Mouse (Mus musculus) embryonic fibroblast, embryonic 13.5 days (primary cell): ENCODE data around the gene 1700092M07Rik. TPM values are rescaled to one million over a fixed set of nuclear protein-coding genes. Genes with fewer than 3 reads are reported as not detected.
A peak's percentile ranks its signal among the peaks of the same experiment; 100 is the strongest.

Experiments used
- H3K27ac ChIP-seq: 2 replicates; pipeline ENCODE4 v1.5.1; 2012; ENCODE audit warnings: low read length, control low read depth, inconsistent platforms; ENCODE audit not compliant: insufficient read depth
- H3K4me1 ChIP-seq: 2 replicates; pipeline ENCODE4 v1.6.1; 2011; ENCODE audit warnings: low read length; ENCODE audit not compliant: control insufficient read depth, insufficient read depth
- H3K4me3 ChIP-seq: 2 replicates; pipeline ENCODE4 v1.5.1; 2011; ENCODE audit warnings: mild to moderate bottlenecking, control low read depth, low read length; ENCODE audit not compliant: insufficient read depth
- CTCF ChIP-seq: IDR thresholded peaks from 2 replicates; pipeline ENCODE4 v1.5.1; 2011; ENCODE audit warnings: mild to moderate bottlenecking, control low read depth, low read length, moderate library complexity, borderline replicate concordance; ENCODE audit not compliant: insufficient read depth
- POLR2A ChIP-seq: IDR thresholded peaks from 2 replicates; pipeline ENCODE4 v1.6.1; 2011; ENCODE audit warnings: low read depth, mild to moderate bottlenecking, control low read depth, low read length, moderate library complexity
- polyA plus RNA-seq: library from polyadenylated mRNA; stranded (reverse); fragments of >200 nt; gene quantifications from 2 replicates; pipeline ENCODE4 v1.2.4, GENCODE M21; 2011; ENCODE audit warnings: low read depth; ENCODE audit not compliant: missing spikeins, insufficient read length

1700092M07Rik gene
- not detected in 2 replicates for polyA plus RNA-seq

GRCm38 (mm10) chr19:8740603-8741002, at the start of gene 1700092M07Rik:
1700092M07Rik (plus strand) TSS chr19:8740718.
- peak within 1 kb of the TSS; percentile 78 for H3K4me3 ChIP-seq
- no peak for TF ChIP-seq POLR2A
- TF ChIP-seq CTCF = no peak
- peak within 1 kb of the TSS; percentile 96 for H3K27ac ChIP-seq
- peaks cover 6% of the 10 kb centered on the region; the same call in 1 of the 2 replicates for H3K4me1 ChIP-seq

DNA sequence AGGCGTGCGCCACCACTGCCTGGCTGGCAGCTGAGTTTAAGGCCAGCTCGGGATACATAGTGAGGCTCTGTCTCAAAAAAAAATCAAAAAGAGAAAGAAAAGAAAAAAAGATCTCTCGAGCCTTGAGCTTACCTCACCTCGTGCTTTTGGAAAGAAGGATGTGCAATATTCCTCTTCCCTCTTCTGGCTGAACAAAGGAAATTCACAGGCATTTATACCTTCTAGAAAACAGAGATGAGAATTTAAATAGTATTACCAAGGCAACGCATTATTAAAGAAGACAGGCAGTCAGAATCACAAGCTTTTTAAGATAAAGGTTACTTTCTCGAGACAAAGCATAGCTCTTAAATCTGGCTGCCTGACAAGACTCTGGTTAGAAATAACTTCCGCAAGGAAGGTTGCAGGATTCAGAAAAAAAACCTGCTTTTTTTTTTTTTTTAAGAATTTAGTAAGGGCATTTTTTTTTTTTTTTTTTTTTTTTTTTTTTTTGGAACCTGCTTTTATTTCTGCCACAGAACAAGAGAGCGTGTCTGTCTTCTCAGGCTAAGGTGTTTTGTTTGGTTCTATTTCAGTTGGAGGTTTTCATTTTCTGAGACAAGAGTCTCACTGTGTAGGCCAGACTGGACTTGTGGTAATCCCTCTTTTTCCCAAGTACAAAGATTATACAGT, 48.5 kb upstream of the 1700092M07Rik start:
- TF ChIP-seq POLR2A = no peak
- no peak for TF ChIP-seq CTCF
- Histone ChIP-seq H3K4me3 (no peak overlapping the region), H3K4me1 (peaks cover 3% of the 10 kb centered on the region; the same call in 1 of the 2 replicates), H3K27ac (no peak overlapping the region)

DNA sequence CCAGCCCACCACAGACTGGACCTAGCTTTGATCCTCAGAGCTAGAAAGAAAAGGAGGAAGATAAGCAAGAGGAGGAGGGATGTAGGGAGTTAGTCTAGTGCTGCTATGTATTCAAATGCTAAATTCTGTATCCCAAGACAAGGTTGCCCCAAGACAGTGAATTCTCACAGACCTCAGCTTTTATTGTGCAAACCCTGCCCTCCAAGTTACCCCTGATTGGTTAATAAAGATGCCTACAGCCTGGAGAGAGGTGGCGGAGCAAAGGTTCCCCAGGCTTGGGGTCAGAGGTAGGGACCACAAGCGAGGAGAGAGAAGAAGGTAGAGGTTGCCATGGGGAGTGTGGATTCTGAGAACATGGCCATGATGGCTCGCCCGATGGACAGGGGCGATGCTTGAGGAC, 47.8 kb upstream of the 1700092M07Rik start:
- no peak overlapping the region for H3K4me3 ChIP-seq
- peaks cover 3% of the 10 kb centered on the region; the same call in 1 of the 2 replicates for H3K4me1 ChIP-seq
- no peak for TF ChIP-seq POLR2A
- TF ChIP-seq CTCF = no peak
- no peak overlapping the region for H3K27ac ChIP-seq

DNA sequence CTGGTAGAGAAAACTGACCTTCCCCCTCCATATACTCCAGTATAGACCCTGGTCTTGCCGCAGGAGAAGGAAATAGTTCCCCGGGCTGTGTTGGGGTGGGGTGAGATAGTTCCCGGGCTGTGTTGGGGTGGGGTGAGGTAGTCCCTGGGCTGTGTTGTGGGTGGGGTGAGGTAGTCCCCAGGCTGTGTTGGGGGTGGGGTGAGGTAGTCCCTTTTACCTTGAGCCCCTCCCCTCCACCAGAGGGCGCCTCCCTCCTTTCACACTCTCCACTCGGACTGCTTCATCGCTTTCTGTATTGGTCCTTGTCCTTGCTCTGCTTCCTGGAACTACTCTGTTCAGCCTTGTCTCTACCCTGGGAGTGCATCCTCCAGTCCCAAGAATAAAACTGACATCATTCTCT, 45.2 kb upstream of the 1700092M07Rik start:
- no peak overlapping the region for H3K4me3 ChIP-seq
- TF ChIP-seq POLR2A (no peak), CTCF (0 out of 2 replicates have a peak, but pooled peaks have one; percentile 2)

DNA sequence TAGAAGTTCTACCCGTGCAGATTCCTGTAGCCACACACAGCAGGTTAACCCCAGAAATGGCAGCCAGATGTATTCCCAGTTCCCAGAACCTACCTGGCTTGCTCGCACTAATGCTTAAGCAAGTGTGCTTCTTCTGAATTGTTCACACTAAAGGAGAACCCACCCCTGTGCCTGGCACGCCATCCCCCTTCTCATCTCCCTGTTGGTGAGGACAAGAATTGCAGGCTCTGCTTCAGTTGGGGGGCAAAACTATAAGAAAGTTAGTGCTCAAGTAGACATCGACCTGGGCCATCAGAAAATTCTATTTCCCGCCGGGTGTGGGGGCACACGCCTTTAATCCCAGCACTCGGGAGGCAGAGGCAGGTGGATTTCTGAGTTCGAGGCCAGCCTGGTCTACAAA, 40.9 kb upstream of the 1700092M07Rik start:
- H3K4me1 ChIP-seq = no peaks in the 10 kb centered on the region
- H3K4me3 ChIP-seq = no peak overlapping the region
- no peak overlapping the region for H3K27ac ChIP-seq
- TF ChIP-seq CTCF (no peak), POLR2A (no peak)

More for the DNA sequence above, 45.2 kb upstream of the 1700092M07Rik start:
- H3K4me1 ChIP-seq = no peaks in the 10 kb centered on the region
- no peak overlapping the region for H3K27ac ChIP-seq

GRCm38 (mm10) chr19:8702458-8702857, 38.1 kb upstream of the 1700092M07Rik start:
- peak overlapping the region; percentile 75 for H3K27ac ChIP-seq

GRCm38 (mm10) chr19:8703571-8703970, 36.9 kb upstream of the 1700092M07Rik start:
- Histone ChIP-seq H3K4me1 (no peaks in the 10 kb centered on the region), H3K27ac (no peak overlapping the region), H3K4me3 (no peak overlapping the region)
- TF ChIP-seq POLR2A = no peak
- TF ChIP-seq CTCF = no peak

More at GRCm38 (mm10) chr19:8702458-8702857, 38.1 kb upstream of the 1700092M07Rik start:
- H3K4me3 ChIP-seq = no peak overlapping the region
- H3K4me1 ChIP-seq = no peaks in the 10 kb centered on the region
- TF ChIP-seq CTCF (no peak), POLR2A (no peak)

DNA sequence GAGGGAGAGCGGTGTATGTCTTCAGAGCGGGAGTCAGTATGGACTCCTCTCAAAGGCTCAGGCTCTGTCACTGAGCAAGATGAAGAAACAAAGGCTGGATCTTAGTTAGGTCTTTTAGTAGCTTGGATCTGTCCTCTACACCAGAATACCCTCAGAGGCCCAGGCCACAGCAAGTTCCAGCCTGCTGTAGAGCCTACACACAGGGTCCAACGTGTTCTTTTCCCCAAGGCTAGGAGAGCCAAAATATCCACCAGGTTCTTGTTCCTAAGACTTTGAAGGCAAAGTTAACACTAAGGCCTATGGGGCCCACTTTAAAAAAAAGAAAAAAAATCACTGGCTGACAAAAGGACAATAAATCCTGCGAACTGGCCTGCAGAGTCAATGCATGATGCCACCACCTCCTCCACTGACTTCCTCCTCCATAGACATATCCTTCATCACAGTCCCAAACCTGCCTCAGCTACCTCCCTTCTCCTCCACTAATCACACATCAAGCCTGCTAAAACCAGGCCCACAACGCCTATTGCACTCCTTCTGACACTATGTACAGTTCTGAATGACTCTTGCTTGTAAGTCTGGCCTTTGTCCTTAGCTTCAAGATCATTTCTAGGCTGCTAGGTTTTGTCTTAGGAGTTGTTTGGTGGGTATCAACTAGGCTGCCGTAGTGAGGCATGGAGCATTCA, 35.4 kb upstream of the 1700092M07Rik start:
- no peak overlapping the region for H3K4me3 ChIP-seq
- H3K4me1 ChIP-seq = 0 out of 2 replicates have a peak, but pooled peaks cover 4% of the 10 kb centered on the region
- H3K27ac ChIP-seq = peak overlapping the region; percentile 50
- no peak for TF ChIP-seq CTCF
- 0 out of 2 replicates have a peak, but pooled peaks have one; percentile 25 for TF ChIP-seq POLR2A

- no peak overlapping the region for H3K4me3 ChIP-seq
- TF ChIP-seq CTCF (no peak), POLR2A (0 out of 2 replicates have a peak, but pooled peaks have one; percentile 24)
Measured at GRCm38 (mm10) chr19:8706132-8706667, 34.3 kb upstream of the 1700092M07Rik start.

More at GRCm38 (mm10) chr19:8706132-8706667, 34.3 kb upstream of the 1700092M07Rik start:
- no peak overlapping the region; the same call in 1 of the 2 replicates for H3K27ac ChIP-seq
- peaks cover 7% of the 10 kb centered on the region; the same call in 1 of the 2 replicates for H3K4me1 ChIP-seq
